Mouse (Mus musculus) forebrain, embryonic 16.5 days (tissue): ENCODE data around the gene Tmem185a. TPM values are rescaled to one million over a fixed set of nuclear protein-coding genes. Genes with fewer than 3 reads are reported as not detected.
"Not testable (repeated sequence)": the region's sequence is repeated elsewhere in the genome, so short reads cannot be mapped to it uniquely, and the experiment has no call there.

ENCODE experiments used
- ATAC-seq: fragments of 200-750 bp; cut with Nextera tagmentation; 2 replicates; pipeline ENCODE4 v1.8.0; 2017; ENCODE audit warnings: mild to moderate bottlenecking, moderate library complexity
- H3K27ac ChIP-seq: fragments of 300-500 bp; sonication (generic); 2 replicates; pipeline ENCODE4 v1.5.1; 2014; ENCODE audit warnings: low read length, control low read depth
- H3K27me3 ChIP-seq: fragments of 300-500 bp; sonication (generic); replicated peaks from 2 replicates; pipeline ENCODE4 v1.6.1; 2014; ENCODE audit warnings: low read length; ENCODE audit not compliant: control insufficient read depth, insufficient read depth
- H3K36me3 ChIP-seq: fragments of 300-500 bp; sonication (generic); 2 replicates; pipeline ENCODE4 v1.6.1; 2014; ENCODE audit not compliant: control insufficient read depth, insufficient read depth
- H3K4me1 ChIP-seq: fragments of 300-500 bp; sonication (generic); replicated peaks from 2 replicates; pipeline ENCODE4 v1.6.1; 2014; ENCODE audit warnings: low read length; ENCODE audit not compliant: control insufficient read depth, insufficient read depth
- H3K4me2 ChIP-seq: fragments of 300-500 bp; sonication (generic); 2 replicates; pipeline ENCODE4 v1.6.1; 2014; ENCODE audit warnings: mild to moderate bottlenecking, low read length, control low read depth
- H3K4me3 ChIP-seq: fragments of 300-500 bp; sonication (generic); replicated peaks from 2 replicates; pipeline ENCODE4 v1.5.1; 2014; ENCODE audit warnings: mild to moderate bottlenecking, low read length, control low read depth
- H3K9ac ChIP-seq: fragments of 300-500 bp; sonication (generic); replicated peaks from 2 replicates; pipeline ENCODE4 v1.6.1; 2014; ENCODE audit warnings: low read depth, low read length, control low read depth
- H3K9me3 ChIP-seq: fragments of 300-500 bp; sonication (generic); 2 replicates; pipeline ENCODE4 v1.6.1; 2016; ENCODE audit warnings: low read length; ENCODE audit not compliant: control insufficient read depth
- WGBS: fragments of 180-500 bp; shearing (Covaris S2); extraction: QIAGEN DNeasy Blood & Tissue Kit; methylation state at CpG from one replicate; pipeline ENCODE4 v1.1.7; 2014; 5-methylcytosine and 5-hydroxymethylcytosine counted together
- polyA plus RNA-seq: library from polyadenylated mRNA; unstranded; fragments of >200 nt; fragmentation: Nextera tagmentation; extraction: Ambion mirVana; gene quantifications from 2 replicates; pipeline ENCODE4 v1.2.1, GENCODE M21; 2015

Tmem185a gene
- polyA plus RNA-seq: 46.9 and 55.2 TPM in 2 replicates

GRCm38 (mm10) chrX:70476792-70477776 lies at the start of gene Tmem185a:
Gene Tmem185a (minus strand): TSS chrX:70477180.
- peak; percentile 94 for ATAC-seq
- H3K36me3 ChIP-seq: no peaks in the 10 kb centered on the region

GRCm38 (mm10) chrX:70514413-70514812 lies 37.4 kb upstream of the Tmem185a start:
- not testable (repeated sequence) for H3K4me2 ChIP-seq, H3K9me3 ChIP-seq, H3K9ac ChIP-seq, H3K27me3 ChIP-seq, H3K4me1 ChIP-seq, H3K4me3 ChIP-seq, H3K36me3 ChIP-seq, H3K27ac ChIP-seq, ATAC-seq
- 74% methylated on average over 3 of the region's 3 CpGs for WGBS

More at GRCm38 (mm10) chrX:70476792-70477776, at the start of gene Tmem185a:
- peak within 1 kb of the TSS; percentile 69 for H3K9ac ChIP-seq
- H3K27ac ChIP-seq: peak within 1 kb of the TSS; percentile 88
- H3K9me3 ChIP-seq: no peaks in the 10 kb centered on the region
- peak within 1 kb of the TSS; percentile 60 for H3K4me2 ChIP-seq
- peaks cover 10% of the 10 kb centered on the region; the same call in 1 of the 2 replicates for H3K4me1 ChIP-seq
- H3K27me3 ChIP-seq: no peaks in the 10 kb centered on the region
- peak within 1 kb of the TSS; percentile 56 for H3K4me3 ChIP-seq
- WGBS: 28% methylated on average over 27 of the region's 42 CpGs

- WGBS: no CpG with 5 or more reads among the region's 1 CpGs
- H3K4me3 ChIP-seq, H3K9ac ChIP-seq, H3K36me3 ChIP-seq, H3K27me3 ChIP-seq, H3K4me2 ChIP-seq, ATAC-seq, H3K27ac ChIP-seq, H3K4me1 ChIP-seq, H3K9me3 ChIP-seq: not testable (repeated sequence)
Observed at GRCm38 (mm10) chrX:70487328-70487727, 10.3 kb upstream of the Tmem185a start.

- no peaks in the 10 kb centered on the region for H3K36me3 ChIP-seq
- WGBS: 60% methylated on average over 2 of the region's 2 CpGs
- H3K27ac ChIP-seq: no peak overlapping the region
- no peaks in the 10 kb centered on the region for H3K27me3 ChIP-seq
- no peaks in the 10 kb centered on the region for H3K9me3 ChIP-seq
- no peak overlapping the region for H3K4me3 ChIP-seq
- no peak for ATAC-seq
- no peak overlapping the region for H3K9ac ChIP-seq
- H3K4me2 ChIP-seq: no peak overlapping the region
- 0 out of 2 replicates have a peak, but pooled peaks cover 2% of the 10 kb centered on the region for H3K4me1 ChIP-seq
Observed at GRCm38 (mm10) chrX:70482154-70482553, 5.2 kb upstream of the Tmem185a start.

GRCm38 (mm10) chrX:70478701-70479100 lies 1.7 kb upstream of the Tmem185a start:
- no peak overlapping the region for H3K4me2 ChIP-seq
- WGBS: 53% methylated on average over 5 of the region's 5 CpGs
- H3K4me1 ChIP-seq: peaks cover 10% of the 10 kb centered on the region; the same call in 1 of the 2 replicates
- H3K27ac ChIP-seq: no peak overlapping the region
- no peaks in the 10 kb centered on the region for H3K27me3 ChIP-seq
- H3K36me3 ChIP-seq: no peaks in the 10 kb centered on the region
- H3K9me3 ChIP-seq: no peaks in the 10 kb centered on the region
- no peak overlapping the region for H3K4me3 ChIP-seq
- no peak for ATAC-seq
- H3K9ac ChIP-seq: no peak overlapping the region

- Histone ChIP-seq H3K27ac (no peak overlapping the region), H3K4me2 (peak overlapping the region; percentile 57), H3K9me3 (no peaks in the 10 kb centered on the region), H3K27me3 (no peaks in the 10 kb centered on the region), H3K4me3 (peak overlapping the region; percentile 56), H3K36me3 (no peaks in the 10 kb centered on the region), H3K4me1 (peaks cover 10% of the 10 kb centered on the region; the same call in 1 of the 2 replicates), H3K9ac (no peak overlapping the region)
- no peak for ATAC-seq
- WGBS: 56% methylated on average over 3 of the region's 3 CpGs
Observed at GRCm38 (mm10) chrX:70475215-70475765, 1.7 kb downstream of the Tmem185a start.

- 88% methylated on average over 1 of the region's 1 CpGs for WGBS
- Histone ChIP-seq H3K27me3 (no peaks in the 10 kb centered on the region), H3K9me3 (no peaks in the 10 kb centered on the region), H3K4me2 (no peak overlapping the region), H3K9ac (no peak overlapping the region), H3K4me3 (no peak overlapping the region), H3K36me3 (no peaks in the 10 kb centered on the region), H3K4me1 (no peaks in the 10 kb centered on the region), H3K27ac (no peak overlapping the region)
- ATAC-seq: no peak
Observed at GRCm38 (mm10) chrX:70466897-70467296, 10.1 kb downstream of the Tmem185a start.

- Histone ChIP-seq H3K36me3 (no peaks in the 10 kb centered on the region), H3K27me3 (no peaks in the 10 kb centered on the region), H3K4me1 (no peaks in the 10 kb centered on the region), H3K9ac (no peak overlapping the region), H3K9me3 (no peaks in the 10 kb centered on the region), H3K4me3 (no peak overlapping the region), H3K4me2 (no peak overlapping the region), H3K27ac (no peak overlapping the region)
- ATAC-seq: no peak
- 62% methylated on average over 2 of the region's 2 CpGs for WGBS
Observed at GRCm38 (mm10) chrX:70465489-70465888, 11.5 kb downstream of the Tmem185a start.

GRCm38 (mm10) chrX:70463621-70464020 lies 13.4 kb downstream of the Tmem185a start:
- Histone ChIP-seq H3K36me3 (0 out of 2 replicates have a peak, but pooled peaks cover 2% of the 10 kb centered on the region), H3K27me3 (no peaks in the 10 kb centered on the region), H3K4me3 (no peak overlapping the region), H3K4me1 (no peaks in the 10 kb centered on the region), H3K27ac (no peak overlapping the region), H3K9me3 (no peaks in the 10 kb centered on the region), H3K4me2 (no peak overlapping the region), H3K9ac (no peak overlapping the region)
- 86% methylated on average over 5 of the region's 5 CpGs for WGBS
- no peak for ATAC-seq
